Mouse (Mus musculus) urinary bladder, postnatal 36 days (tissue): ENCODE measurements at regions not wholly inside any gene's neighbourhood (a gene's known extent, or its start where the extent isn't known, plus 50 kb on each side); places are given as distances from the start of the nearest gene placed in this dataset.

Experiments used
- DNase-seq, 2 experiments: peaks; one replicate each; pipeline ENCODE4 v3.0.0; 2022; ENCODE audit warnings: low spot score in 2 of 2, mixed read lengths in 1 of 2

DNA sequence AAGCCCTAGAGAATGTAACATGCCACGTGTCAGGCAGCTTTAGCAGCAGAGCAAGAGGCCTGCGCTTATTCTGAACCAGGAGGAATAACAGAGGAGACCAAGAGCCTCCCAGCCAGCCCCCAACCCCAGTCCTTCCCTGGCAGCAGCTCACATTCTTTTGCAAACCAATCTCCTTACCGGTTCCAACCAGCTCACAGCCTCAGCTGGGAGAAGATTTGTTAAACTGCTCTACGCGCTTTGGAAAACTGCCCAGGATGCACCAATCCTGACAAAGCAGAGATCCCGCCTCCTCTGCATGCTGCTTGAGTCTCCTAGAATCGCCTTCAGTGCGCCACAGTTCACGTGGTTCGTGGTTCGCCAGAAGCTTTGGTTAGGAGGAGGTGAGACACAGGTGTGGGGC is 51.8 kb downstream of the Gm9376 start:
- DNase-seq, result no peak

DNA sequence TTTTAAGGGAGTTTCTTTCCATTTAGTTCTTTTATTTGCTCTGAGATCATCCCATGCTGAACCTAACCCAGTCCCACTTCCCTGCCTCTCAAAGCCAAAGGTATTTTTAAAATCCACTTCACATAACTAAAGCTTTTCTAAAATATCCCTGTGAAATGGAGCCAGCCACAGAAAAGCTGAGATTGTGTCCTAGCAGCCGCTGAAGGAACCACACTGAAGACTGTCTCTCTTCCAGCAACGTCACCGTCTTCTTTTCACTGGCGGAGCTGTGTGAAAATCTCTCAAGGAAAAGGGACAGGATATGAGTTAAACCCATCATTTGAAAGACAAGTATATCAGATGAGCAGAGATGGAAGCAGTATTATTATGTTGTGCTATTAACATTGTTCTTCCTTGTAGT is 53.3 kb downstream of the Gm9376 start:
- no peak for DNase-seq

DNA sequence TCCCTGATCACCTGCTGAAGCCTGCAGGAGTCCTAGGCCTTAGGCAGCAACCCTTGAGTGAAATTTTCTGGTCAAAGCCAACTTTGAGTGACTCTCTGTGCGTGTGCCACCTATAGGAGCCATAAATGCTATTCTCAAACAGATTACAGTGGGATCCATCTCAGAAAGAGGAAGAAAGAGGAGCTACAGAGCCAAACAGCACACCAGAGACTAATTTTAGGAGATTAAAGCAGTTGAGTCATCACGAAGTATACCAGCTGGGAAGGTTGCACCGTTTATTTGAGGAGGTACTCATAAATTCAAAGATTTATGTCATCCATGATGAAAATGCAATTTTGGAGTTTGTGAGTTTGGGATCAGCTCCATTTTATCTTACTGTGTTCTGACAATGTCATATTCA is 54.3 kb downstream of the Gm9376 start:
- no peak for DNase-seq

DNA sequence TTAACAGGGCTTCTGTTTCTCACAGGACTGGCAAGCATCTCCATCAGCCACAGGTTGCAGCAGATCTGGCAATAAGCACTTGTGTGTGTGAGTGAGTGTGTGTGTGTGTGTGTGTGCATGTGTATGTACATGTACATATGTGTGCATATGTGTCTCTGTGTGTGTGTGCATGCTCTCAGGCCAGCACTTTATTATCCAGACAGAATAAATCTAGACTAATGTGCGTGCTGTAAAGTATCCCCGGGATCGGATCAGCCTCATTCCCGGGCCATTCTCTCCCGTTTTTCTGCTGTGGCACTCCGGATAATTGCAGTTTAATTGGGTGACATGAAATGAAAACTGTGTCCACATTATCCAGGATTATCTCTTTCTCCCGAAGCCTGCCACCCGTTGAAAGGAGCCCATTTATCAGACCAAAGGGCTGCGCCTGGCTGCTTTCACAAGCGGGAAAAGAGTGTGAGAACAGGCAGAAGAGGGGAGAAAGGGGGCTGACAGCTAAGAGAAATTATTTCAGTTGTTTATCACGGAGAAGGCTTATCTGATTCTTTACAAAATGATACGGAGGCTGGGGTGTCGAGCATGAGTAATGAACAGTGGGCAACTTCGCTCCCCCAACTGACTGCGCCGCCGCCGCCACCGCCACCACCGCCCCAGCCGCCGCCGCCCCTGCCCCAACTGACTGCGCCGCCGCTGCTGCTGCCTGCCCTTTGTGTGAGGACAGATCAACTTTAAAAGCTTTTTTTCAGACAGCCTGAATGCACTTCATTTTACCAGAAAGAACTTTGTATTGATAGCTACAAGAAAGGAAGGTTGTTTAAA is 55.5 kb downstream of the Gm9376 start:
- DNase-seq, result no peak

DNA sequence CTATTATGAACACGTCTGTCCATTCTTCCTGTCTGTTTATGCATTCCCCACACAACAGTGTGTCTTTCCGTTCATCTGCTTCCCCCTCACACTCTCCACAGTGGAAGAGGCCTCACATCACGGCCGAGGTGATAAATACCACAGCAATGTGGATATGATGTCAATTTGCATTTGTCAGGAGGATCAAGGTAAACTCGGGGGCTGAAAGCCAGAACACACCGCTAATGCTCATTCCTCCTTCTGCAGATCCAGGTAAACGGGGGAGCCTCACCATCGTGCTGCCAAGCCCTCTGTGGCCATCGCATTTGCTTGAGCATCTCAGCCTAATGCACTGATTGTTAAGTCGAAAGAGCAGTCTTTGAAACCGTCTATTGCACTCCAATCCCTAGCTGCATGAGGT is 56.1 kb downstream of the Gm9376 start:
- no peak for DNase-seq

DNA sequence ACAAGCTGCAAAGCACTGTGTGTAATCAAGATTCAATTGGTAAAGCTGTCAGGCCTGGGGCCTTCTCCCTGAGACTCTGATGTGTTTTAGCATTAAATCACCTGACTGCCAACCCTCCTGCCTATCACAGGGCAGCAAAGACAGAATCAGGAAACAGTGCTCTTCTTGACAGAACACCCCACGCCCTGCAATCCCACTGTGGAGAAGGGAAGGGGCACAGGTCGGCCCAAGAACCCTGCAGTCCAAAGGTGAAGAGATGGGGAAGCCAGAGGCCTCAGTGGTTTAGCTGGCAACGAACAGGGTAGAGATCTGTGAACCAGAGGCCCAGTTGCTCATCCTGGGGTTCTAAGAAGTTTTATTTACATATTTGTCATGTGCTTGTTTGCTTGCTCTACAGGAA is 71.3 kb downstream of the Gm9376 start:
- DNase-seq, result no peak

DNA sequence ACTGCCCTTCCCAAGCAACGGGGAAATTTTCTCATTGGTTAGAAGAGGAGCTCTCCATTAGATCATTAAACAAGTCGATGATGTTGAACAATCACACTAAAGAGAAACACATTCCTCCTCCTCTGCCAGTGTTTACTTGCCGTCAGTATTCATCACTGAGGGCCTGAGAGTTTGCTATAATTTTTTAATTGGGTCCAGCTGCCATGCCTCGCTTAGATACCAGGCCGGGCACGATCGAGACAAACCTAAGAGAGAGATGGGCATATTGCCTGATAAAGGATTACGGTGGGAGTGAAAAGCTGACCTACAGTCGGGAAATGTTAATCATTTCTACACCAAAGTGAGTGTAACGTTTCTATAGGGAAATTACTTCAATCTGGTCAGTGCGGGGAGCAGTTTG is 96.2 kb downstream of the Gm9376 start:
- DNase-seq, result no peak

DNA sequence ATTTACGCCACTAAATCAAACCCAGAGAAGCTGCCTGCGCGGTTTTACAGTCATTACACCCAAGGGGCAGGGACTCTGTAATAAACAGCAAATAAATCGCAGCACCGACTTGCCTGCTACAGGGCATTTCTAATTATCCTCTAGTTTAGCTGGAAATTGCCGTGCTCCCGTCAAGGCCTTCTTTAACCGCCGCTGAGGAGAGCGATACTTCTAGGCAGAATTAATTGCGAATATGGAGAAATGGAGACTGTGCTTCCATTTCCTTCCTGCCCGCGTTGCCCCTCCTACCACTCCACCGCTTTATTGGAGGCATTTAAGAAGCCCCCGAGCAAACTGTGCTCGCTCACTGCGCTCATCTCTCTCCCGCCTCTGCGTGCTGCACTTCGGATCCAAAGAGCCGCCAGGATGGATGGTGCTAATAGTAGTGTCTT is 96.6 kb downstream of the Gm9376 start:
- DNase-seq, result no peak

DNA sequence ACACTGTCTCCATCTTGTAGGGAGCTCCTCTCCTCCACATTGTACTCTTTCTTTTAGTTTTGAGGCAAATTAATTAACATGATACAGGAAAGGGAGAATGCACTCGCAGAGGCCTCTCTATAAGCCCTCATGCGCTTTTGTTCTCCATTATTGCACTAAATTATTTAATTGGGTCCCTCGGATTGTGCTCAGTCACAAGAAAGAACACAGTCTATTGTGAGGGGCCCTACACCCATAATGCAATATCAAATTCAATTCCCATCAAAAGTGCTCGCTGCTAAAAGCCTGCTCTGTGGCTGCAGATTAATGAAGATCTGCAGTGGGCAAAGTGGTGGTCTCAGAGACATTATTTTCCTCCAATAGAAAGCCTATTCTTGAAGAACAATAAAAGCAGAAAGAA is 99.8 kb downstream of the Gm9376 start:
- no peak for DNase-seq

DNA sequence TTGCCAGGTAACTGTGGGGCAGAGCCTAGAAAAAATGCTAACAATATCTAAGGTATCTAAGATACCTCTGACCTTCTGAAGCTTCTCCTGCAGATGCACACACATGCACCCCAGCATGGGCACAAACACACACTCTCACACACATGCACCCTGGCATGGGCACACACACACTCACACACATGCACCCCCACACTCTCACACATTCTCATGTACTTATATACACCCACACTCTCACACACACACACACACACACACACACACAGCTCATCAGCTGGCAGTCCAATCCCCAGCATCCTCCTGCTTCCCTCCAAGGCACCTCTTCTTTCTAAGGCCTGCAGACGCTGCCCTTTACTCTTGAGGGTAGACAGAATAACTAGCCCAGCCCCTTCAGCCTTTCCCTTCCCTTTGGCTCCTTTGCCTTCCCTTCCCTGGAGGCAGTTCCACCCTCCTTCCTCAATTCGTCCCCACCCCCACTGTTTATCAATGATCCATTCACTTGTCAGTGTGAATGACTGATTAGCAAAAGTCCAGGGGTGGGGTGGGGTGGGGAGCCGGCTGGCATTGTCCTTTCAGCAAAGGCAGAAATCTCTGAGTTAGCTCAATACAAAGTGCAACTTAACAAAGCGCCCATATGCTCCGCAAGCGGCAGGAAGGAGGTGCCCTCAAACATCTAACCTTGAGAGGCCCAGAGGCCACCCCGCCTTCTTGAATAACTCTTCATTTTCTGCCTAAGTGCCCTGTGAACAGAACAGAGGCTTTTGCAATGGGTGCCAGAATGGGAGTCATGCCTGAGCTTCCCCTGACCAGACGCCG is 102.1 kb downstream of the Gm9376 start:
- DNase-seq, result no peak

DNA sequence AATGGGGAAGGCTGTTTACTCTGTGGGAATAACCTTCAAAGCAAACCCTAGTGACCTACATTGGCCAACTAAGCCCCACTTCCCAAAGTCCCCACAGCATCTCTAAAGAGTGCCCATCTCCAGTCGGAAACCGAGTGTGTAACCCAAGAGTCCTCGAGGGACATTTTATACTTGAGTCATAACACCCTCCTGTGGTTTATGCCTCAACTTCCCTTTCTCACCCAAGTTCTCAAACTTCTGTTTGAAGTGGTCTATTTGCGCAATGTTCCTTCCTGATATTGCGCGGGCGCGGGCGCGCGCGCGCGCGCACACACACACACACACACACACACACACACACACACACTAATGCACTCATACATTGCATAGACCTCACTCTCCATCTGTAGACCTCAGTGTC is 104.6 kb downstream of the Gm9376 start:
- DNase-seq, result no peak

DNA sequence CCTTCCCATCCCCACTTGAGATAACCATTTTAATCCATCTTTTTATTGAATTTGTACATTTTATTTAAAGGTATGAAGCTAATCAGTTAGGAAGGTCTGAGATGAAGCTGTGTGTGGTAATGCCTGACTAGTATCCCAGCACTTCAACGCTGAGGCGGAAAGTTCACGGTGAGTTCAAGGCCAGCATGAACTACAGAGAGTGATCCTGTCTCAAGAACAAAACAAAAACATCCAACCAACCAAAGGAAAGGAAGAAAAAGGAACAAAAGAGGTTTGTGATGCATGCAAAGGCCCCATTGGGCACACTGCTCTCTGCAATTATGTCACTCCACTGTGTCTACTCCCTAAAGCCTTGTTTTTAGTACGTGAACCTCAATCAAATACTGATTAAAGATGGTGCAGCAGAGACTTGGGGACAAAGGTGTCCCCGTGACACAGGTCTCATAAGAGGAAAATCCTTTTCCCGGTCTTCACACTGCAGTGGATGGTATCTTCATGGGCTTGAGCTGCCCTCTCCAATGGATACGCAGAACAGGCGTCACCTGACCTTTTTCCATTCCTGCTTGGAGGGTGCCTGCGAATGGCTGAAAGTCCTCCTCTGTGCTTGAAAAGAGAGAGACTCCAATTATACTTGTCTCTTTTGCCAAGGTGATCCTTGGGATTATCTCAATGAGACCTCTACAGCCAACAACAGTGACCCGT is 108.2 kb downstream of the Gm9376 start:
- no peak for DNase-seq

DNA sequence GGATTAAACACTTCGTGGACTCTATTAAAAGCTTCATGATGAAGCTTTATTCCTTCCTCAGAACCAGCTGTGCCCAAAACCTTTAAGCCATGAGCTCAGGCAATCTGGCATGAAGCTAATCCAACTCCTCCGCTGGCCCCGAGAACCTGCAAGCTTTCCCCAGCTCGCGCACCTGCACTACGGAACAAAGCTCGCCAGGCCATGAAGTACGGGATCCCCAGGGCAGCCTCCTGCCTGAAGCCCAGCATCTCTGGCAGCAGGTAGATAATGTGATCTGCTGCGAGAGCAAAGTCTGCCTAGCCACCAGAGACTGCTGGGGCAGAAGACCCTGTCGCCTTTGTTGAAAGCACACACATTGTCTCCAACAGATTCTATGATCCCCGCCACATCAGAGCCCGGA is 108.9 kb downstream of the Gm9376 start:
- DNase-seq, result no peak

DNA sequence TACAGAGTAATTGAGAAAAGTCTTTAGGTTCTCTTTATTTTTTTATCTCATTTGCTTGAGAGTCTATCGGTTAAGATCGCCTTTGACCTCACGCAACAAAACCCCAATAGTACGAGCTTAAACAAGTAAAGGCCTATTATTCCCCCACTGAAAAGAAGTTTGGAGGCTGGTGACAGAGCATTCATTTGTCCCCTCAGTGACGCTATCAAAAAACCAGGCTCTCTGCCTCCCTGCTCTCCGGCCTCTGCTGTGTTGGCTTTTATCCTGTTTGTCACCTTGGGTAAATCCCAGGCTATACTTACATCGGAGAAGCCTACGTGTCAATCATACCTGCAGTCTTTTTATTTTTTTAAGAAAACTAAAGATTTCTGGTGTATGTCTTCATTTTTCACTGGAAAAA is 112.9 kb downstream of the Gm9376 start:
- DNase-seq, result no peak

DNA sequence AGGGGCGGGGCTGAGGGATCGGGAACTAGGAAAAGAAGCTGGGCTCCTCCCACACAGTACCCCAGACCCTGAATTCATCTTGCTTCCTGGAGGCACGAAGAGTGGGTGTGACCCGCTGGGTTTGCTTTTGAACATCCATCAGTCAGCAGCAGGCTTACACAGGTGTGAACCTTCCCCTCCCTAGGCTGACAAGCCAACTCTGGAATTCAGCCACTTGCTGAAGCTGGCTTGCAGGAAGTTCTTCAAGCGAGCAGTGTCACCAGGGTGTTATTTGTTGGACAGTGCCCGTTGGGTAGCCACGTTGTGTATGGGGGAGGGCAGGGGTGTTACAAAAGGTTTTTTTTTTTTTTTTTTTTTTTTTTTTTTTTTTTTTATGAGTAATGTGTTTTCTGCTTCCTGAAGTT is 118.8 kb downstream of the Gm9376 start:
- peak in 1 of 2 experiments; percentile 3 for DNase-seq

DNA sequence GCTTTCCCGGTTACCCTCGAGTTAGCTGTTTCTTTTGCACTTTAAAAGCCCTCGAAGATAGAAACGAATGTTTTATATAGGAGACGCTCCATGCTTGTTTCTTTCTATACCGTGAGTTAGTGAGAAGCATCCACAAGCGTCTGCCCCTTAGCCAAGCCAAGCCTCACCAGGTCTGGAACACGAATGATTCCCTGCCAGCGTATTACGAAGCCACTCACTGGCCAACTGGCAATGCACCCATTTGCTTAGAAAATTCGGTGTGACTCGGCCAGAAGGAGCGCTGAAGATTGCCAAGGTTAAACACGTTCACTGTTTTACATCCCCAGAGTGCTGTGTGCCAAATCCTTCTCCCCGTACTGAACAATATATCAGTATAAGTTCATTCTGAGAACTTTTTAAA is 121.3 kb downstream of the Gm9376 start:
- no peak for DNase-seq

DNA sequence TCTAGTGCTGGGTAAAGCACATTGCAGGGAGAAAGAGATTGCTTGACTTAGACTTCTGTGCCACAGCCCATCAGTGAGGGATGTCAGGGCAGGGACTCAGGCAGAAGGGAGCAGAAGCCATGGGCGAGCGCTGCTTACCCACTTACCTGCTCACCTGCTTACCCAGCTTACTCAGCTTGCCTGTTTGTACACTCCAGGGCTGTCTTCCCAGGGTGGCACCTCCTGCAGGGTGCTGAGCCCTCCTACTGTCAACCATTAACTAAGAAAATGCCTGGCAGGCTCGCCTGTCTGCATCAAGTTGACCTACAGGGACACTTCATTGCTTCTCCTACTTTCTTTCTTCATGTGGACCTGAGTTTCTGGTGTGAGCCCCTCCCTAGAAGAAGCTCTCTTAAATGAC is 124.0 kb downstream of the Gm9376 start:
- DNase-seq, result no peak

DNA sequence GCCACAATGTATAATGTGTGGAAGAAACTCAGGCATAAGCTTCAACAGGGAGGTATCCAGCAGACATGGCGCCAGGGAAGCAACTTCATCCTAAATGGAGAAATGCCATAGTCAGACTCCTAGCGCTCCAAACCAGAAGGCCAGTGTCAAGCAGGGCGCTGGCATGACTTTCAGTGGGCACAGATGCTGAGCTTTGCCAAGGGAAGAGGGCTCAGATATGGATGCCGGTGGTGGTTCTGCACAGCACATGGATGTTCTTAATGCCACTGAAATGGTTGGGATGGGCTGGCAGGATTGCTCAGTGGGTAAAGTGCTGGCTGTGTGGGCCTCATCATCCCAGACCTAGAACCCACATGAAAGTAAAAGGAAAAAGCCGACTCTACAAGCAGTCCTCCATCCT is 124.8 kb downstream of the Gm9376 start:
- DNase-seq, result no peak

DNA sequence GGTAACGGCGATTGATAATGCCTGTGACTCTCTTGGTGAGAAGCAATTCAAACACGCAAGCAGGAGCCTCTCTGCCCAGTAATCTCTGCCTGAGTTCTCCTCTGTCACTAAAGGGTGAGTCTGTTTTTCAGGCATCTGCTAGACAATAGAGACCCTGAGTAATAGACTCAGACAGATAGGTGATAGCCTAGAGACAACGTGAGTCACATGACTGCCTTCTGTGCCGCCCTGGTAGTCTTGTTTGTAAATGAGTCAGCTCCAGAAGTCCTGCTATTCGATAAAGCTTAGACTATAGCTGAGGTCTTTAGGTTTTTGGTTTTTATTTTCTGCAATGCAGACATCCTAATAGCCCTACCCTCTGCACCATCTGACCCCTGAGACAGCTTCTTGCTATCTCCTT is 126.9 kb downstream of the Gm9376 start:
- DNase-seq, result no peak

DNA sequence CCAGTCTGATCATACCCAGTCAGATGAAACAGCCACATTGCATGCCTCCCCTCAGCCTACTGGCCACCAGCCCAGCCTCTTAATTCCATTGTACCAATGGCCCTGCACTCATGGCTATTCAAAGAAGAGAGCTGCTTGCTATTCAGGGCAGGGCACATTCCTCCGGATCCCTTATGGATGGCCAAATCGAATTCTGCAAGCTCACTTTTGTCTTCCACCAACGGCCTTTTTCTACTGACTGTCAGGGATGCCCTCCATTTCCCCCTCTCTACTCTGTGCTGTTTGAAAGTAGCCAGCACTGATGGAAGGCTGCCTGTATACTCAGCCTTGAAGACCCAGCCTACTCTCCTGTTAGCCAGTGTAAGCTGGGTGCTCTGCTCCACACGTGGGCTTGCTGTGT is 147.5 kb downstream of the Gm9376 start:
- DNase-seq, result no peak

DNA sequence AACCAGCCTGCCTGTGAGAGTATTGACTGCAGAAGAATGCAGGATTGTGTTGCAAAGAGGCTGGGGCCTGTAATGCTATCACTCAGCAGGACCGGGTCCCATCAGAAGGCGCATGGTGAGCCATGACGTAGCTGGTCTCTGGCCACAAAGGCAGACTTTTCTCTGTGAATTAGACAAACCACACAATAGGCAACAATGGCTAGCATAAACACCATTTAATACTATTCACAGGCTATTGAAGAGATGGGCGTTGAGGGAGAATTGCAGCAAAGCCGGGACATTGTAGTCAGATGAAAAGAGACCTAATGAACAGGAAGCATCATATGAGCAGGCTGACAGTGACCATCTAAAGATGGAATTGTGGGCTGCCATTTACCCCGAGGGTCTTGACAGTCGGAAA is 149.4 kb downstream of the Gm9376 start:
- DNase-seq, result no peak

DNA sequence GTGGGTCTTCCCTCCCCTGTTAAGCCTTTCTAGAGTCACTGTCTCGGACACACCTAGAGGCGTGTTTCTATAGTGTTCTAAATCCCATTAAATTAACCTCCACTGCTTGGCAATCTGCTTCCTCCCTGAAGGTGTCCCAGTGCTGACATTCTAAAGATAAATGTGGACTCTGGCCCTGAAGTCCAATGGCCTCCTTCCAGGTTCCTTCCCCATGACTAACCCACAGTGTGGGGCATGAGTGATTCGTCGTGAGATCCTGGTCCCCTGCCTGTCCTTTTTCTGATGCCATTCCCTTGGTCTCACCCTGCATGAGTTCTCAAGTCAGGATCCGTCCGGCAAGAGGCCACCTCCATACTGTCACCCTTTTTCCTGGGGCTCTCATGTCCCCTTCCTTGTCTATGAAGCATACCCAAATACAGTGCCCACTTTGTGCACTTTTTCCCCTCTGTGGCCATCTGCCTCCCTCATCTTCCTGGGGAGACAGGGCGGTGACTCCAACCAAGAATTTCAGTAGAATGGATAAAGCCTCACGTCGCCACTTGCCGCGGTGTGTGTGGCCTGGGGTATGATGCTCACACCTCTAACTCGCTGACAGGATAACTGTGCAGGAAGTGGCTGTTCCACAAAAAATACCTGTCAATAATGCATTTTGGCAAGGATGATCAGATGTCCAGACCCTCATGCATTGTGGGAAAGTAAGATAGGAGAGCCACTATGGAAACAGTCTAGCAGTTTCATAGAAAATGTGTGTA is 152.9 kb downstream of the Gm9376 start:
- no peak for DNase-seq
